In genomic region chr1:155091374-155091841, GRCm38 (mm10) we compare ENCODE assay signal across 8 mouse cellular contexts. TPM values are rescaled to one million over a fixed set of nuclear protein-coding genes. Genes with fewer than 3 reads are reported as not detected.
A peak's percentile ranks its signal among the peaks of the same experiment; 100 is the strongest.
DNase-seq lines count a peak whose midpoint lies in the region; ATAC-seq and TF ChIP-seq lines count a peak whose summit lies in the region.

No protein-coding gene starts in this region.

- no peak for ATAC-seq in intestine, postnatal 0 days

- H3K36me3 ChIP-seq in intestine, postnatal 0 days (ENCODE audit: control insufficient read depth, insufficient read depth): no peaks in the 10 kb centered on the region

- H3K9me3 ChIP-seq in intestine, postnatal 0 days (ENCODE audit: control insufficient read depth): no peaks in the 10 kb centered on the region

- 66% methylated on average over 7 of the region's 7 CpGs for WGBS in intestine, postnatal 0 days

- H3K4me2 ChIP-seq in intestine, postnatal 0 days (replicated peaks; ENCODE audit: low read depth): no peak overlapping the region

- intact Hi-C loops in heart, postnatal 36 days (cut with DNase I): no loop called here

- TF ChIP-seq CTCF in intestine, postnatal 0 days (IDR thresholded peaks at IDR 0.05; ENCODE audit: low read depth): no peak

- peak overlapping the region; percentile 42; the same call in 1 of the 2 replicates for H3K27ac ChIP-seq in intestine, postnatal 0 days (ENCODE audit: low read depth, low read length)

- H3K4me1 ChIP-seq in intestine, postnatal 0 days (replicated peaks; ENCODE audit: control insufficient read depth, insufficient read depth, low read length): peaks cover 16% of the 10 kb centered on the region

- peak; percentile 47 to 50 for DNase-seq in heart, adult 18-20 months
- no peak for DNase-seq in heart, postnatal 36 days
- peak; percentile 70 for DNase-seq in right cerebral cortex, adult 2 months (ENCODE audit: low spot score in 2 of 2)
- DNase-seq in right cerebral cortex, postnatal 4 days: no peak
- DNase-seq in right cerebral cortex, postnatal 25 days: peak; percentile 64
- no peak for DNase-seq in urinary bladder, postnatal 14 days (ENCODE audit: low spot score)
- no peak for DNase-seq in testis, postnatal 10 days (ENCODE audit: low spot score)

- no peaks in the 10 kb centered on the region for H3K27me3 ChIP-seq in intestine, postnatal 0 days (replicated peaks; ENCODE audit: control insufficient read depth, insufficient read depth, low read length)

- H3K9ac ChIP-seq in intestine, postnatal 0 days (ENCODE audit: low read depth, low read length): no peak overlapping the region

- no peak overlapping the region for H3K4me3 ChIP-seq in intestine, postnatal 0 days (ENCODE audit: low read depth, low read length)

RNA-seq across cellular contexts. Expression of gene Ier5, which starts 8.0 kb away (rescaled TPM):
- 10 to 100 TPM; 18.8 to 21.4 TPM for total RNA-seq in heart, adult 18-20 months (2021)
- 10 to 100 TPM; 13.2 to 15.5 TPM for total RNA-seq in heart, postnatal 36 days (2021)
- polyA plus RNA-seq in intestine, postnatal 0 days (2015; fragmentation: Nextera tagmentation; extraction: Ambion mirVana): 6.1 and 6.8 TPM in 2 replicates

RNA-seq across cellular contexts. Expression of gene Mr1, which starts 55.2 kb away (rescaled TPM):
- 1 to 10 TPM; 6.7 to 7.8 TPM for total RNA-seq in heart, adult 18-20 months (2021)
- total RNA-seq in heart, postnatal 36 days (2021): 1 to 10 TPM; 6.4 to 8.5 TPM
- 2.8 and 3.4 TPM in 2 replicates for polyA plus RNA-seq in intestine, postnatal 0 days (2015; fragmentation: Nextera tagmentation; extraction: Ambion mirVana)

Comparison
In these comparisons a context has a peak if more than half of its experiments do, and no peak if none do; other contexts are left out.
1. DNase-seq: peak in heart, adult 18-20 months (2 of 2), right cerebral cortex, adult 2 months (2 of 2) and right cerebral cortex, postnatal 25 days (single experiment); none in heart, postnatal 36 days (0 of 2), right cerebral cortex, postnatal 4 days (single experiment), urinary bladder, postnatal 14 days (single experiment) and testis, postnatal 10 days (single experiment).